Mouse (Mus musculus): ENCODE results near the gene Iqcf6. TPM values are rescaled to one million over a fixed set of nuclear protein-coding genes. Genes with fewer than 3 reads are reported as not detected.

The Iqcf6 gene
- total and polyA plus RNA-seq, 3 experiments, result not detected

- Histone ChIP-seq H3K4me3 (ENCODE audit: low read depth, low read length) (no peak overlapping the region), H3K9me3 (replicated peaks) (no peaks in the 10 kb centered on the region), H3K27me3 (ENCODE audit: insufficient read depth, low read length) (no peaks in the 10 kb centered on the region), H3K36me3 (replicated peaks) (peaks cover 100% of the 10 kb centered on the region), H3K4me1 (ENCODE audit: insufficient read depth, low read depth, low read length) (no peaks in the 10 kb centered on the region)
- ATAC-seq (ENCODE audit: extremely low read depth, insufficient number of reproducible peaks, low FRiP score, poor library complexity, severe bottlenecking) (no peak), DNase-seq (ENCODE audit: low spot score) (no peak)
- TF ChIP-seq CTCF (IDR thresholded peaks at IDR 0.05; ENCODE audit: low read depth, low read length) (no peak), GATA1 (IDR thresholded peaks at IDR 0.05; ENCODE audit: borderline replicate concordance, low read length) (no peak), POLR2AphosphoS5 (IDR thresholded peaks at IDR 0.05; ENCODE audit: insufficient replicate concordance, low read depth, low read length) (no peak), GATA2 (IDR thresholded peaks at IDR 0.05; ENCODE audit: borderline replicate concordance, low read depth, low read length) (no peak), TAL1 (conservative IDR thresholded peaks at IDR 0.05; ENCODE audit: low read depth, low read length) (no peak)
Observed at GRCm38 (mm10) chr9:106663200-106663599, 36.8 kb downstream of the Iqcf6 start.

- peaks cover 100% of the 10 kb centered on the region for H3K36me3 ChIP-seq (replicated peaks)
- DNase-seq (ENCODE audit: low spot score), result no peak
- H3K27me3 ChIP-seq (ENCODE audit: insufficient read depth, low read length), result no peaks in the 10 kb centered on the region
- ATAC-seq (ENCODE audit: extremely low read depth, insufficient number of reproducible peaks, low FRiP score, poor library complexity, severe bottlenecking), result no peak
- TF ChIP-seq TAL1 (conservative IDR thresholded peaks at IDR 0.05; ENCODE audit: low read depth, low read length) (no peak), CTCF (IDR thresholded peaks at IDR 0.05; ENCODE audit: low read depth, low read length) (no peak), GATA2 (IDR thresholded peaks at IDR 0.05; ENCODE audit: borderline replicate concordance, low read depth, low read length) (no peak), GATA1 (IDR thresholded peaks at IDR 0.05; ENCODE audit: borderline replicate concordance, low read length) (no peak), POLR2AphosphoS5 (IDR thresholded peaks at IDR 0.05; ENCODE audit: insufficient replicate concordance, low read depth, low read length) (no peak)
- H3K4me1 ChIP-seq (ENCODE audit: insufficient read depth, low read depth, low read length), result no peaks in the 10 kb centered on the region
- H3K9me3 ChIP-seq (replicated peaks), result no peaks in the 10 kb centered on the region
- H3K4me3 ChIP-seq (ENCODE audit: low read depth, low read length), result no peak overlapping the region
Observed at GRCm38 (mm10) chr9:106664433-106664832, 38.1 kb downstream of the Iqcf6 start.

- Histone ChIP-seq H3K36me3 (replicated peaks) (peaks cover 100% of the 10 kb centered on the region), H3K27me3 (ENCODE audit: insufficient read depth, low read length) (no peaks in the 10 kb centered on the region), H3K9me3 (replicated peaks) (no peaks in the 10 kb centered on the region), H3K4me1 (ENCODE audit: insufficient read depth, low read depth, low read length) (no peaks in the 10 kb centered on the region), H3K4me3 (ENCODE audit: low read depth, low read length) (no peak overlapping the region)
- DNase-seq (ENCODE audit: low spot score) (no peak), ATAC-seq (ENCODE audit: extremely low read depth, insufficient number of reproducible peaks, low FRiP score, poor library complexity, severe bottlenecking) (no peak)
- TF ChIP-seq GATA2 (IDR thresholded peaks at IDR 0.05; ENCODE audit: borderline replicate concordance, low read depth, low read length) (no peak), GATA1 (IDR thresholded peaks at IDR 0.05; ENCODE audit: borderline replicate concordance, low read length) (no peak), TAL1 (conservative IDR thresholded peaks at IDR 0.05; ENCODE audit: low read depth, low read length) (no peak), POLR2AphosphoS5 (IDR thresholded peaks at IDR 0.05; ENCODE audit: insufficient replicate concordance, low read depth, low read length) (no peak), CTCF (IDR thresholded peaks at IDR 0.05; ENCODE audit: low read depth, low read length) (no peak)
Observed at GRCm38 (mm10) chr9:106664856-106665255, 38.5 kb downstream of the Iqcf6 start.

- H3K36me3 ChIP-seq (replicated peaks), result peaks cover 100% of the 10 kb centered on the region
- TF ChIP-seq POLR2AphosphoS5 (IDR thresholded peaks at IDR 0.05; ENCODE audit: insufficient replicate concordance, low read depth, low read length), result no peak
- TF ChIP-seq GATA2 (IDR thresholded peaks at IDR 0.05; ENCODE audit: borderline replicate concordance, low read depth, low read length), result no peak
- no peak for TF ChIP-seq GATA1 (IDR thresholded peaks at IDR 0.05; ENCODE audit: borderline replicate concordance, low read length)
- no peak for TF ChIP-seq CTCF (IDR thresholded peaks at IDR 0.05; ENCODE audit: low read depth, low read length)
- no peak for TF ChIP-seq TAL1 (conservative IDR thresholded peaks at IDR 0.05; ENCODE audit: low read depth, low read length)
- H3K4me1 ChIP-seq (ENCODE audit: insufficient read depth, low read depth, low read length), result peaks cover 3% of the 10 kb centered on the region; the same call in 1 of the 2 replicates
- ATAC-seq (ENCODE audit: extremely low read depth, insufficient number of reproducible peaks, low FRiP score, poor library complexity, severe bottlenecking) (no peak), DNase-seq (ENCODE audit: low spot score) (no peak)
- H3K4me3 ChIP-seq (ENCODE audit: low read depth, low read length), result no peak overlapping the region
- no peaks in the 10 kb centered on the region for H3K27me3 ChIP-seq (ENCODE audit: insufficient read depth, low read length)
- H3K9me3 ChIP-seq (replicated peaks), result no peaks in the 10 kb centered on the region
Observed at GRCm38 (mm10) chr9:106673860-106674259, 47.5 kb downstream of the Iqcf6 start.

GRCm38 (mm10) chr9:106675480-106675879 is 49.1 kb downstream of the Iqcf6 start:
- Histone ChIP-seq H3K4me1 (ENCODE audit: insufficient read depth, low read depth, low read length) (peaks cover 3% of the 10 kb centered on the region; the same call in 1 of the 2 replicates), H3K36me3 (replicated peaks) (peaks cover 100% of the 10 kb centered on the region), H3K27me3 (ENCODE audit: insufficient read depth, low read length) (no peaks in the 10 kb centered on the region), H3K9me3 (replicated peaks) (no peaks in the 10 kb centered on the region), H3K4me3 (ENCODE audit: low read depth, low read length) (no peak overlapping the region)
- ATAC-seq (ENCODE audit: extremely low read depth, insufficient number of reproducible peaks, low FRiP score, poor library complexity, severe bottlenecking), result peak; percentile 57; the same call in 1 of the 2 replicates
- TF ChIP-seq TAL1 (conservative IDR thresholded peaks at IDR 0.05; ENCODE audit: low read depth, low read length), result no peak
- TF ChIP-seq GATA1 (IDR thresholded peaks at IDR 0.05; ENCODE audit: borderline replicate concordance, low read length), result no peak
- peak; percentile 98 for TF ChIP-seq CTCF (IDR thresholded peaks at IDR 0.05; ENCODE audit: low read depth, low read length)
- TF ChIP-seq GATA2 (IDR thresholded peaks at IDR 0.05; ENCODE audit: borderline replicate concordance, low read depth, low read length), result no peak
- TF ChIP-seq POLR2AphosphoS5 (IDR thresholded peaks at IDR 0.05; ENCODE audit: insufficient replicate concordance, low read depth, low read length), result no peak
- peak; percentile 74 for DNase-seq (ENCODE audit: low spot score)

GRCm38 (mm10) chr9:106675965-106676364 is 49.6 kb downstream of the Iqcf6 start:
- ATAC-seq (ENCODE audit: extremely low read depth, insufficient number of reproducible peaks, low FRiP score, poor library complexity, severe bottlenecking) (no peak), DNase-seq (ENCODE audit: low spot score) (no peak)
- TF ChIP-seq TAL1 (conservative IDR thresholded peaks at IDR 0.05; ENCODE audit: low read depth, low read length) (no peak), POLR2AphosphoS5 (IDR thresholded peaks at IDR 0.05; ENCODE audit: insufficient replicate concordance, low read depth, low read length) (no peak), GATA1 (IDR thresholded peaks at IDR 0.05; ENCODE audit: borderline replicate concordance, low read length) (no peak), CTCF (IDR thresholded peaks at IDR 0.05; ENCODE audit: low read depth, low read length) (no peak), GATA2 (IDR thresholded peaks at IDR 0.05; ENCODE audit: borderline replicate concordance, low read depth, low read length) (no peak)
- H3K27me3 ChIP-seq (ENCODE audit: insufficient read depth, low read length), result no peaks in the 10 kb centered on the region
- H3K4me3 ChIP-seq (ENCODE audit: low read depth, low read length), result no peak overlapping the region
- peaks cover 3% of the 10 kb centered on the region; the same call in 1 of the 2 replicates for H3K4me1 ChIP-seq (ENCODE audit: insufficient read depth, low read depth, low read length)
- H3K36me3 ChIP-seq (replicated peaks), result peaks cover 100% of the 10 kb centered on the region
- no peaks in the 10 kb centered on the region for H3K9me3 ChIP-seq (replicated peaks)
